Mouse (Mus musculus) heart, postnatal 0 days (tissue): ENCODE measurements at regions not wholly inside any gene's neighbourhood (a gene's known extent, or its start where the extent isn't known, plus 50 kb on each side); places are given as distances from the start of the nearest gene placed in this dataset.

Source experiments
- CTCF ChIP-seq: IDR thresholded peaks from 2 replicates; pipeline ENCODE4 v1.5.1; 2016; ENCODE audit warnings: antibody characterized with exemption, control low read depth, low read depth
- EP300 ChIP-seq: IDR thresholded peaks from 2 replicates; pipeline ENCODE4 v1.6.1; 2016; ENCODE audit warnings: antibody characterized with exemption, low read depth

DNA sequence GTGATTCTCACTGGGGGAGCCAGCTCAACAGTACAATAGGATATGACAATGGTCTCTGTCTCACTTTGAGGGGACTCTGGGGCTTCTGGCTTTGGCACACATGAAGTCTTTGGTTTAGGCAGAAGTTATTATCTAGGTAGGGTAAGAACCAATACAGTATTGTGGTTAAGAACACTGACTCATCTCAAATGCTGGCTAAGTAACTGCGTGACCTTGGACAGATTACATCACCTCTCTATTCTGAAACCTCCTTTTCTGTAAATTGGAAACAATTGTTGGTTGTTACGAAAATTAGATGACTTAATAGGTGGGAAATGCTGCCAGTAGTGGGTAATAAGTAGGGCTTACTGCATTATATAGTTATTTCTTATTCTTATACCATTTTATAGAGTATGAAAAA lies 171.0 kb upstream of the Palmd start:
- TF ChIP-seq CTCF (no peak), EP300 (no peak)
